Mouse (Mus musculus) ES-E14 (cell line): ENCODE results near the gene Drc3.

Experiments used
- HCFC1 ChIP-seq: IDR thresholded peaks from 2 replicates; pipeline ENCODE4 v1.6.1; 2012; ENCODE audit warnings: low read length, inconsistent platforms, borderline replicate concordance; ENCODE audit not compliant: insufficient read depth
- MAFK ChIP-seq: IDR thresholded peaks from 2 replicates; pipeline ENCODE4 v1.6.1; 2014; ENCODE audit warnings: mild to moderate bottlenecking, low read depth, low read length, inconsistent platforms; ENCODE audit not compliant: insufficient read depth

GRCm38 (mm10) chr11:60316883-60317282 lies 36.2 kb upstream of the Drc3 start:
- TF ChIP-seq HCFC1 (no peak), MAFK (no peak)
